Mouse (Mus musculus): ENCODE data around the gene Gm17657. TPM values are rescaled to one million over a fixed set of nuclear protein-coding genes. Genes with fewer than 3 reads are reported as not detected.

Gene Gm17657
- polyA plus RNA-seq, 1 experiment from 2014 or later: not detected

- Histone ChIP-seq H3K27ac (peak overlapping the region; percentile 83), H3K4me3 (peak overlapping the region; percentile 92), H3K9me3 (no peaks in the 10 kb centered on the region), H3K4me2 (replicated peaks) (peak overlapping the region; percentile 91), H3K27me3 (replicated peaks) (no peaks in the 10 kb centered on the region), H3K9ac (peak overlapping the region; percentile 91), H3K4me1 (peaks cover 22% of the 10 kb centered on the region), H3K36me3 (peaks cover 10% of the 10 kb centered on the region)
- ATAC-seq (ENCODE audit: low FRiP score, low read depth): no peak
- 5% methylated on average over 30 of the region's 30 CpGs for WGBS
Observed at GRCm38 (mm10) chr17:29488978-29489970, 60.2 kb downstream of the Gm17657 start.

- no peak for ATAC-seq (ENCODE audit: low FRiP score, low read depth)
- H3K4me2 ChIP-seq (replicated peaks): peak overlapping the region; percentile 91
- H3K4me1 ChIP-seq: peaks cover 20% of the 10 kb centered on the region
- H3K36me3 ChIP-seq: peaks cover 2% of the 10 kb centered on the region; the same call in 1 of the 2 replicates
- no peak overlapping the region for H3K27ac ChIP-seq
- no peaks in the 10 kb centered on the region for H3K27me3 ChIP-seq (replicated peaks)
- H3K4me3 ChIP-seq: no peak overlapping the region
- WGBS: 73% methylated on average over 8 of the region's 8 CpGs
- H3K9ac ChIP-seq: no peak overlapping the region
- H3K9me3 ChIP-seq: no peaks in the 10 kb centered on the region
Observed at GRCm38 (mm10) chr17:29488257-29488977, 61.0 kb downstream of the Gm17657 start.

- Histone ChIP-seq H3K4me2 (replicated peaks) (no peak overlapping the region), H3K27me3 (replicated peaks) (no peaks in the 10 kb centered on the region), H3K9me3 (peaks cover 6% of the 10 kb centered on the region; the same call in 1 of the 2 replicates), H3K36me3 (no peaks in the 10 kb centered on the region), H3K4me3 (no peak overlapping the region), H3K27ac (no peak overlapping the region), H3K9ac (no peak overlapping the region), H3K4me1 (peaks cover 8% of the 10 kb centered on the region; the same call in 1 of the 2 replicates)
- no peak for ATAC-seq (ENCODE audit: low FRiP score, low read depth)
- 76% methylated on average over 3 of the region's 3 CpGs for WGBS
Observed at GRCm38 (mm10) chr17:29485336-29486233, 63.9 kb downstream of the Gm17657 start.

- H3K4me1 ChIP-seq: peaks cover 7% of the 10 kb centered on the region; the same call in 1 of the 2 replicates
- H3K9me3 ChIP-seq: peaks cover 6% of the 10 kb centered on the region; the same call in 1 of the 2 replicates
- no peak overlapping the region for H3K27ac ChIP-seq
- H3K27me3 ChIP-seq (replicated peaks): no peaks in the 10 kb centered on the region
- no peak for ATAC-seq (ENCODE audit: low FRiP score, low read depth)
- 94% methylated on average over 2 of the region's 2 CpGs for WGBS
- H3K9ac ChIP-seq: no peak overlapping the region
- no peak overlapping the region for H3K4me3 ChIP-seq
- no peaks in the 10 kb centered on the region for H3K36me3 ChIP-seq
- no peak overlapping the region for H3K4me2 ChIP-seq (replicated peaks)
Observed at GRCm38 (mm10) chr17:29484431-29484830, 65.0 kb downstream of the Gm17657 start.

GRCm38 (mm10) chr17:29483282-29483681, 66.2 kb downstream of the Gm17657 start:
- H3K27me3 ChIP-seq (replicated peaks): no peaks in the 10 kb centered on the region
- no peak overlapping the region for H3K4me3 ChIP-seq
- WGBS: 94% methylated on average over 2 of the region's 2 CpGs
- H3K4me1 ChIP-seq: no peaks in the 10 kb centered on the region
- no peak for ATAC-seq (ENCODE audit: low FRiP score, low read depth)
- no peak overlapping the region for H3K27ac ChIP-seq
- H3K9ac ChIP-seq: no peak overlapping the region
- H3K36me3 ChIP-seq: no peaks in the 10 kb centered on the region
- H3K4me2 ChIP-seq (replicated peaks): no peak overlapping the region
- peaks cover 6% of the 10 kb centered on the region; the same call in 1 of the 2 replicates for H3K9me3 ChIP-seq

GRCm38 (mm10) chr17:29482632-29483031, 66.8 kb downstream of the Gm17657 start:
- no peak overlapping the region for H3K27ac ChIP-seq
- H3K36me3 ChIP-seq: no peaks in the 10 kb centered on the region
- no peak overlapping the region for H3K9ac ChIP-seq
- no peaks in the 10 kb centered on the region for H3K4me1 ChIP-seq
- H3K27me3 ChIP-seq (replicated peaks): no peaks in the 10 kb centered on the region
- H3K4me3 ChIP-seq: no peak overlapping the region
- H3K9me3 ChIP-seq: peaks cover 6% of the 10 kb centered on the region; the same call in 1 of the 2 replicates
- H3K4me2 ChIP-seq (replicated peaks): no peak overlapping the region
- ATAC-seq (ENCODE audit: low FRiP score, low read depth): no peak
- 93% methylated on average over 7 of the region's 7 CpGs for WGBS

- WGBS: 87% methylated on average over 2 of the region's 2 CpGs
- no peak overlapping the region for H3K4me2 ChIP-seq (replicated peaks)
- no peaks in the 10 kb centered on the region for H3K36me3 ChIP-seq
- H3K27me3 ChIP-seq (replicated peaks): no peaks in the 10 kb centered on the region
- H3K9me3 ChIP-seq: peaks cover 6% of the 10 kb centered on the region; the same call in 1 of the 2 replicates
- H3K27ac ChIP-seq: no peak overlapping the region
- H3K4me1 ChIP-seq: no peaks in the 10 kb centered on the region
- no peak overlapping the region for H3K4me3 ChIP-seq
- ATAC-seq (ENCODE audit: low FRiP score, low read depth): no peak
- no peak overlapping the region for H3K9ac ChIP-seq
Observed at GRCm38 (mm10) chr17:29480256-29480655, 69.2 kb downstream of the Gm17657 start.

- ATAC-seq (ENCODE audit: low FRiP score, low read depth): no peak
- peaks cover 6% of the 10 kb centered on the region; the same call in 1 of the 2 replicates for H3K9me3 ChIP-seq
- no peaks in the 10 kb centered on the region for H3K4me1 ChIP-seq
- WGBS: 91% methylated on average over 4 of the region's 4 CpGs
- no peaks in the 10 kb centered on the region for H3K36me3 ChIP-seq
- no peak overlapping the region for H3K4me3 ChIP-seq
- H3K4me2 ChIP-seq (replicated peaks): no peak overlapping the region
- no peaks in the 10 kb centered on the region for H3K27me3 ChIP-seq (replicated peaks)
- no peak overlapping the region for H3K9ac ChIP-seq
- H3K27ac ChIP-seq: no peak overlapping the region
Observed at GRCm38 (mm10) chr17:29478271-29478670, 71.2 kb downstream of the Gm17657 start.

- H3K36me3 ChIP-seq: no peaks in the 10 kb centered on the region
- H3K4me1 ChIP-seq: no peaks in the 10 kb centered on the region
- no peak overlapping the region for H3K27ac ChIP-seq
- H3K4me3 ChIP-seq: no peak overlapping the region
- H3K9ac ChIP-seq: no peak overlapping the region
- H3K4me2 ChIP-seq (replicated peaks): no peak overlapping the region
- H3K9me3 ChIP-seq: peaks cover 2% of the 10 kb centered on the region; the same call in 1 of the 2 replicates
- H3K27me3 ChIP-seq (replicated peaks): no peaks in the 10 kb centered on the region
- ATAC-seq (ENCODE audit: low FRiP score, low read depth): no peak
- 91% methylated on average over 10 of the region's 10 CpGs for WGBS
Observed at GRCm38 (mm10) chr17:29477357-29477756, 72.1 kb downstream of the Gm17657 start.

- no peak for ATAC-seq (ENCODE audit: low FRiP score, low read depth)
- Histone ChIP-seq H3K4me1 (no peaks in the 10 kb centered on the region), H3K27ac (no peak overlapping the region), H3K4me2 (replicated peaks) (no peak overlapping the region), H3K9ac (no peak overlapping the region), H3K36me3 (no peaks in the 10 kb centered on the region), H3K9me3 (no peaks in the 10 kb centered on the region), H3K4me3 (no peak overlapping the region), H3K27me3 (replicated peaks) (no peaks in the 10 kb centered on the region)
- 85% methylated on average over 4 of the region's 4 CpGs for WGBS
Observed at GRCm38 (mm10) chr17:29476461-29476860, 73.0 kb downstream of the Gm17657 start.

GRCm38 (mm10) chr17:29475142-29475541, 74.3 kb downstream of the Gm17657 start:
- Histone ChIP-seq H3K27me3 (replicated peaks) (no peaks in the 10 kb centered on the region), H3K27ac (no peak overlapping the region), H3K4me2 (replicated peaks) (no peak overlapping the region), H3K9me3 (no peaks in the 10 kb centered on the region), H3K36me3 (no peaks in the 10 kb centered on the region), H3K4me3 (no peak overlapping the region), H3K9ac (no peak overlapping the region), H3K4me1 (no peaks in the 10 kb centered on the region)
- no peak for ATAC-seq (ENCODE audit: low FRiP score, low read depth)
- 94% methylated on average over 3 of the region's 3 CpGs for WGBS
